Mouse (Mus musculus): ENCODE results near the gene Cdk20. TPM values are rescaled to one million over a fixed set of nuclear protein-coding genes. Genes with fewer than 3 reads are reported as not detected.

The Cdk20 gene
- polyA plus RNA-seq, 1 experiment: 6.7 TPM

- Histone ChIP-seq H3K4me3 (ENCODE audit: insufficient read depth, poor library complexity, severe bottlenecking) (no peak overlapping the region), H3K79me3 (ENCODE audit: low read depth) (no peaks in the 10 kb centered on the region), H3K27me3 (ENCODE audit: control insufficient read depth, insufficient read depth, insufficient read length) (no peaks in the 10 kb centered on the region), H3K79me2 (ENCODE audit: control insufficient read depth, insufficient read depth) (no peaks in the 10 kb centered on the region), H3ac (ENCODE audit: control insufficient read depth, insufficient read length, low read depth) (no peak overlapping the region), H3K36me3 (ENCODE audit: control insufficient read depth, insufficient read depth) (no peaks in the 10 kb centered on the region)
- TF ChIP-seq CEBPB (IDR thresholded peaks at IDR 0.05; ENCODE audit: low read depth) (no peak), CTCF (IDR thresholded peaks at IDR 0.05; ENCODE audit: control insufficient read depth, insufficient read depth, insufficient read length) (no peak), MAX (IDR thresholded peaks at IDR 0.05) (no peak), MYOG (IDR thresholded peaks at IDR 0.05; ENCODE audit: control insufficient read depth, extremely low read depth, insufficient read length) (no peak), FOSL1 (IDR thresholded peaks at IDR 0.05; ENCODE audit: insufficient read depth, low read length, poor library complexity, severe bottlenecking) (no peak), MYOD1 (IDR thresholded peaks at IDR 0.05; ENCODE audit: control insufficient read depth, insufficient read length, low read depth) (no peak), USF1 (IDR thresholded peaks at IDR 0.05; ENCODE audit: low read depth) (no peak)
Observed at GRCm38 (mm10) chr13:64403519-64403918, 28.6 kb upstream of the Cdk20 start.

GRCm38 (mm10) chr13:64405550-64405949 lies 26.6 kb upstream of the Cdk20 start:
- H3K79me2 ChIP-seq (ENCODE audit: control insufficient read depth, insufficient read depth): no peaks in the 10 kb centered on the region
- no peak overlapping the region for H3K4me3 ChIP-seq (ENCODE audit: insufficient read depth, poor library complexity, severe bottlenecking)
- TF ChIP-seq CEBPB (IDR thresholded peaks at IDR 0.05; ENCODE audit: low read depth): no peak
- no peak for TF ChIP-seq USF1 (IDR thresholded peaks at IDR 0.05; ENCODE audit: low read depth)
- TF ChIP-seq MAX (IDR thresholded peaks at IDR 0.05): no peak
- no peak for TF ChIP-seq CTCF (IDR thresholded peaks at IDR 0.05; ENCODE audit: control insufficient read depth, insufficient read depth, insufficient read length)
- no peak for TF ChIP-seq FOSL1 (IDR thresholded peaks at IDR 0.05; ENCODE audit: insufficient read depth, low read length, poor library complexity, severe bottlenecking)
- TF ChIP-seq MYOD1 (IDR thresholded peaks at IDR 0.05; ENCODE audit: control insufficient read depth, insufficient read length, low read depth): no peak
- TF ChIP-seq MYOG (IDR thresholded peaks at IDR 0.05; ENCODE audit: control insufficient read depth, extremely low read depth, insufficient read length): no peak
- H3K36me3 ChIP-seq (ENCODE audit: control insufficient read depth, insufficient read depth): no peaks in the 10 kb centered on the region
- H3K79me3 ChIP-seq (ENCODE audit: low read depth): no peaks in the 10 kb centered on the region
- no peak overlapping the region for H3ac ChIP-seq (ENCODE audit: control insufficient read depth, insufficient read length, low read depth)
- no peaks in the 10 kb centered on the region for H3K27me3 ChIP-seq (ENCODE audit: control insufficient read depth, insufficient read depth, insufficient read length)

GRCm38 (mm10) chr13:64407992-64408391 lies 24.1 kb upstream of the Cdk20 start:
- H3K27me3 ChIP-seq (ENCODE audit: control insufficient read depth, insufficient read depth, insufficient read length): no peaks in the 10 kb centered on the region
- no peaks in the 10 kb centered on the region for H3K36me3 ChIP-seq (ENCODE audit: control insufficient read depth, insufficient read depth)
- no peaks in the 10 kb centered on the region for H3K79me3 ChIP-seq (ENCODE audit: low read depth)
- no peaks in the 10 kb centered on the region for H3K79me2 ChIP-seq (ENCODE audit: control insufficient read depth, insufficient read depth)
- H3K4me3 ChIP-seq (ENCODE audit: insufficient read depth, poor library complexity, severe bottlenecking): no peak overlapping the region
- no peak overlapping the region for H3ac ChIP-seq (ENCODE audit: control insufficient read depth, insufficient read length, low read depth)
- TF ChIP-seq CTCF (IDR thresholded peaks at IDR 0.05; ENCODE audit: control insufficient read depth, insufficient read depth, insufficient read length) (no peak), MYOG (IDR thresholded peaks at IDR 0.05; ENCODE audit: control insufficient read depth, extremely low read depth, insufficient read length) (no peak), FOSL1 (IDR thresholded peaks at IDR 0.05; ENCODE audit: insufficient read depth, low read length, poor library complexity, severe bottlenecking) (no peak), USF1 (IDR thresholded peaks at IDR 0.05; ENCODE audit: low read depth) (no peak), MAX (IDR thresholded peaks at IDR 0.05) (no peak), CEBPB (IDR thresholded peaks at IDR 0.05; ENCODE audit: low read depth) (no peak), MYOD1 (IDR thresholded peaks at IDR 0.05; ENCODE audit: control insufficient read depth, insufficient read length, low read depth) (no peak)

GRCm38 (mm10) chr13:64410604-64411003 lies 21.5 kb upstream of the Cdk20 start:
- H3K27me3 ChIP-seq (ENCODE audit: control insufficient read depth, insufficient read depth, insufficient read length): no peaks in the 10 kb centered on the region
- TF ChIP-seq MAX (IDR thresholded peaks at IDR 0.05): no peak
- no peak for TF ChIP-seq CEBPB (IDR thresholded peaks at IDR 0.05; ENCODE audit: low read depth)
- peak; percentile 95 for TF ChIP-seq MYOD1 (IDR thresholded peaks at IDR 0.05; ENCODE audit: control insufficient read depth, insufficient read length, low read depth)
- no peak for TF ChIP-seq MYOG (IDR thresholded peaks at IDR 0.05; ENCODE audit: control insufficient read depth, extremely low read depth, insufficient read length)
- H3K79me2 ChIP-seq (ENCODE audit: control insufficient read depth, insufficient read depth): no peaks in the 10 kb centered on the region
- H3K4me3 ChIP-seq (ENCODE audit: insufficient read depth, poor library complexity, severe bottlenecking): no peak overlapping the region
- H3K79me3 ChIP-seq (ENCODE audit: low read depth): no peaks in the 10 kb centered on the region
- H3K36me3 ChIP-seq (ENCODE audit: control insufficient read depth, insufficient read depth): no peaks in the 10 kb centered on the region
- no peak overlapping the region for H3ac ChIP-seq (ENCODE audit: control insufficient read depth, insufficient read length, low read depth)

- Histone ChIP-seq H3K79me2 (ENCODE audit: control insufficient read depth, insufficient read depth) (no peaks in the 10 kb centered on the region), H3K4me3 (ENCODE audit: insufficient read depth, poor library complexity, severe bottlenecking) (no peak overlapping the region), H3K36me3 (ENCODE audit: control insufficient read depth, insufficient read depth) (no peaks in the 10 kb centered on the region), H3K27me3 (ENCODE audit: control insufficient read depth, insufficient read depth, insufficient read length) (no peaks in the 10 kb centered on the region), H3ac (ENCODE audit: control insufficient read depth, insufficient read length, low read depth) (no peak overlapping the region), H3K79me3 (ENCODE audit: low read depth) (no peaks in the 10 kb centered on the region)
- no peak for TF ChIP-seq USF1 (IDR thresholded peaks at IDR 0.05; ENCODE audit: low read depth)
- TF ChIP-seq MYOD1 (IDR thresholded peaks at IDR 0.05; ENCODE audit: control insufficient read depth, insufficient read length, low read depth): no peak
- TF ChIP-seq FOSL1 (IDR thresholded peaks at IDR 0.05; ENCODE audit: insufficient read depth, low read length, poor library complexity, severe bottlenecking): no peak
- TF ChIP-seq CEBPB (IDR thresholded peaks at IDR 0.05; ENCODE audit: low read depth): no peak
- TF ChIP-seq MYOG (IDR thresholded peaks at IDR 0.05; ENCODE audit: control insufficient read depth, extremely low read depth, insufficient read length): no peak
- no peak for TF ChIP-seq CTCF (IDR thresholded peaks at IDR 0.05; ENCODE audit: control insufficient read depth, insufficient read depth, insufficient read length)
- TF ChIP-seq MAX (IDR thresholded peaks at IDR 0.05): no peak
Observed at GRCm38 (mm10) chr13:64411282-64411681, 20.8 kb upstream of the Cdk20 start.

- Histone ChIP-seq H3K4me3 (ENCODE audit: insufficient read depth, poor library complexity, severe bottlenecking) (no peak overlapping the region), H3ac (ENCODE audit: control insufficient read depth, insufficient read length, low read depth) (no peak overlapping the region), H3K27me3 (ENCODE audit: control insufficient read depth, insufficient read depth, insufficient read length) (no peaks in the 10 kb centered on the region), H3K36me3 (ENCODE audit: control insufficient read depth, insufficient read depth) (no peaks in the 10 kb centered on the region), H3K79me3 (ENCODE audit: low read depth) (no peaks in the 10 kb centered on the region), H3K79me2 (ENCODE audit: control insufficient read depth, insufficient read depth) (no peaks in the 10 kb centered on the region)
- TF ChIP-seq MYOG (IDR thresholded peaks at IDR 0.05; ENCODE audit: control insufficient read depth, extremely low read depth, insufficient read length) (no peak), FOSL1 (IDR thresholded peaks at IDR 0.05; ENCODE audit: insufficient read depth, low read length, poor library complexity, severe bottlenecking) (no peak), MYOD1 (IDR thresholded peaks at IDR 0.05; ENCODE audit: control insufficient read depth, insufficient read length, low read depth) (no peak), MAX (IDR thresholded peaks at IDR 0.05) (no peak), CTCF (IDR thresholded peaks at IDR 0.05; ENCODE audit: control insufficient read depth, insufficient read depth, insufficient read length) (no peak), USF1 (IDR thresholded peaks at IDR 0.05; ENCODE audit: low read depth) (no peak), CEBPB (IDR thresholded peaks at IDR 0.05; ENCODE audit: low read depth) (no peak)
Observed at GRCm38 (mm10) chr13:64412752-64413257, 19.3 kb upstream of the Cdk20 start.

Measured in C2C12 (cell line).